19 mouse cellular contexts compared by ENCODE assay signal in genomic region chr3:15219275-15219674, GRCm38 (mm10).
DNase-seq lines count a peak whose midpoint lies in the region; ATAC-seq and TF ChIP-seq lines count a peak whose summit lies in the region.
"Had no signal": no experiment of that assay in that cellular context is flagged by ENCODE, and none has a peak within 500 bp of the region (broad histone marks: within the 10 kb centered on the region; RNA-seq: fewer than 3 reads in every experiment).

No protein-coding gene starts in this region.

- 51% methylated on average over 2 of the region's 2 CpGs for WGBS in lung, embryonic 14.5 days

- ATAC-seq in lung, embryonic 14.5 days (ENCODE audit: insufficient read depth), result no peak
- ATAC-seq: forebrain, embryonic 14.5 days had no signal

- H3K27ac ChIP-seq in gastrocnemius, adult 2 months, result no peak overlapping the region
- no peak overlapping the region for H3K27ac ChIP-seq in lung, embryonic 14.5 days (ENCODE audit: low read depth)
- H3K27ac ChIP-seq: embryonic facial prominence, embryonic 15.5 days; forebrain, embryonic 10.5 days; hindbrain, embryonic 10.5 days had no signal

- intact Hi-C loops in gastrocnemius, adult 2 months (cut with DNase I), result no loop called here

- no peak overlapping the region for H3K4me3 ChIP-seq in gastrocnemius, adult 2 months
- no peak overlapping the region for H3K4me3 ChIP-seq in lung, embryonic 14.5 days (ENCODE audit: low read depth, low read length)
- H3K4me3 ChIP-seq: embryonic facial prominence, embryonic 15.5 days; erythroblast, embryonic 14.5 days; forebrain, embryonic 10.5 days; heart, embryonic 12.5 days; hindbrain, embryonic 10.5 days had no signal

- peak; percentile 16 for DNase-seq in gastrocnemius, adult 2 months
- no peak for DNase-seq in gastrocnemius, postnatal 25 days
- DNase-seq in kidney, adult 9 months, result peak; percentile 42
- DNase-seq in kidney, adult 18-20 months, result no peak
- peak; percentile 18 for DNase-seq in lung, embryonic 14.5 days
- no peak for DNase-seq in lung, adult 18-20 months
- peak; percentile 1 for DNase-seq in skeletal muscle tissue, adult 2 months (ENCODE audit: low read depth, low spot score)
- DNase-seq: adrenal gland, postnatal 10 days; cerebellum, adult 11 months; cerebellum, adult 8-10 months; cerebellum, postnatal 14 days; embryo, embryonic 11 days; gastrocnemius, postnatal 14 days had no signal

- no peaks in the 10 kb centered on the region for H3K36me3 ChIP-seq in lung, embryonic 14.5 days (ENCODE audit: insufficient read depth)
- H3K36me3 ChIP-seq: embryonic facial prominence, embryonic 15.5 days; forebrain, embryonic 10.5 days; heart, embryonic 12.5 days; hindbrain, embryonic 10.5 days had no signal

- no peaks in the 10 kb centered on the region for H3K27me3 ChIP-seq in lung, embryonic 14.5 days (ENCODE audit: insufficient read depth, low read length)
- H3K27me3 ChIP-seq: embryonic facial prominence, embryonic 15.5 days; heart, embryonic 12.5 days had no signal

- no peak overlapping the region for H3K4me2 ChIP-seq in lung, embryonic 14.5 days
- H3K4me2 ChIP-seq: embryonic facial prominence, embryonic 15.5 days; heart, embryonic 12.5 days had no signal

- H3K9ac ChIP-seq in lung, embryonic 14.5 days, result no peak overlapping the region
- H3K9ac ChIP-seq: embryonic facial prominence, embryonic 15.5 days; heart, embryonic 12.5 days had no signal

- H3K9me3 ChIP-seq in lung, embryonic 14.5 days (ENCODE audit: low read depth, low read length), result no peaks in the 10 kb centered on the region
- H3K9me3 ChIP-seq: embryonic facial prominence, embryonic 15.5 days; forebrain, embryonic 10.5 days; heart, embryonic 12.5 days; hindbrain, embryonic 10.5 days had no signal

- no peak for TF ChIP-seq CTCF in gastrocnemius, adult 2 months (IDR thresholded peaks at IDR 0.05)
- TF ChIP-seq CTCF in lung, embryonic 14.5 days (IDR thresholded peaks at IDR 0.05; ENCODE audit: low read depth), result no peak

- H3K4me1 ChIP-seq in lung, embryonic 14.5 days (ENCODE audit: insufficient read depth), result no peaks in the 10 kb centered on the region
- H3K4me1 ChIP-seq: embryonic facial prominence, embryonic 15.5 days; forebrain, embryonic 10.5 days; heart, embryonic 12.5 days; hindbrain, embryonic 10.5 days had no signal

Comparison
In these comparisons a context has a peak if more than half of its experiments do, and no peak if none do; other contexts are left out.
1. DNase-seq: peak in gastrocnemius, adult 2 months (single experiment), kidney, adult 9 months (single experiment), lung, embryonic 14.5 days (single experiment) and skeletal muscle tissue, adult 2 months (single experiment); none in gastrocnemius, postnatal 25 days (single experiment), kidney, adult 18-20 months (single experiment) and lung, adult 18-20 months (0 of 2).